Mouse (Mus musculus): ENCODE measurements around the gene Med12l.
A peak's percentile ranks its signal among the peaks of the same experiment; 100 is the strongest.

The Med12l gene

DNA sequence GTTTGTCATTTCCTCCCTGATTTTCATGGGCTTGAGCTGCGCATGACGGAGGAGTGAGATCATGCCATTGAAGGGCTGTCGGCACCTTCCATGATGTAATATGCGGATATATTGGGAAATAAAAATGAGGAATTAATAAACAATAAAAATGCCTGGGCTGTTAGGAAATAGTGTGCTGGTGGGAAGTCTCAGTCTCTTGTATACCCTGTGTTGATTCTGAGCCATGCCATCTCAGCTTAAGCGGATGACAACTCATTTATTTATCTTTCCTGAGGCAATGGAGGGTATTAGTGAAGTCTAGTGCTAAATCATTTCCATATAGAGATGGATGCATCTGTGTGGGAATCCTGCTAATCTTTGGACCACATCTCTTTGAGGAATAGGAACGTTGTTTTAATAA, 242.4 kb downstream of the Med12l start:
- DNase-seq (ENCODE audit: low spot score) = no peak

DNA sequence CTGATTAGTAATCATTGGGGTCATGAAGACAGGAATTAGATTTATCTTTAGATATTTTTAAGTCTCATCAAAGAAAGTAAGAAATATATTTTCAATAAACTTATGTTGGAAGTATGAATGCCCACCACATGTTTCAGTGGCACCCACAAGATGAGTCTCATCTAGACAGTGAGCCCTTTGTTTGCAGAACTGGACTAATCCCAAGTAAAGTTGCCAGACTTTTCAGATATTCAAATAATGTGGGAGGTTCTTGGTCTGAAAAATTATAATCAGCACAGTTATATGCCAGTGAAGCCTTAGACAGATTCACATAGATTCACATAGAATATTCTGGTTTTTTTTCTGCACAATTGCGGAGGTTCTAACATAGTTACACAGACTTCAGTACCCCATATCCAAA, 244.8 kb downstream of the Med12l start:
- DNase-seq (ENCODE audit: low spot score) = no peak

DNA sequence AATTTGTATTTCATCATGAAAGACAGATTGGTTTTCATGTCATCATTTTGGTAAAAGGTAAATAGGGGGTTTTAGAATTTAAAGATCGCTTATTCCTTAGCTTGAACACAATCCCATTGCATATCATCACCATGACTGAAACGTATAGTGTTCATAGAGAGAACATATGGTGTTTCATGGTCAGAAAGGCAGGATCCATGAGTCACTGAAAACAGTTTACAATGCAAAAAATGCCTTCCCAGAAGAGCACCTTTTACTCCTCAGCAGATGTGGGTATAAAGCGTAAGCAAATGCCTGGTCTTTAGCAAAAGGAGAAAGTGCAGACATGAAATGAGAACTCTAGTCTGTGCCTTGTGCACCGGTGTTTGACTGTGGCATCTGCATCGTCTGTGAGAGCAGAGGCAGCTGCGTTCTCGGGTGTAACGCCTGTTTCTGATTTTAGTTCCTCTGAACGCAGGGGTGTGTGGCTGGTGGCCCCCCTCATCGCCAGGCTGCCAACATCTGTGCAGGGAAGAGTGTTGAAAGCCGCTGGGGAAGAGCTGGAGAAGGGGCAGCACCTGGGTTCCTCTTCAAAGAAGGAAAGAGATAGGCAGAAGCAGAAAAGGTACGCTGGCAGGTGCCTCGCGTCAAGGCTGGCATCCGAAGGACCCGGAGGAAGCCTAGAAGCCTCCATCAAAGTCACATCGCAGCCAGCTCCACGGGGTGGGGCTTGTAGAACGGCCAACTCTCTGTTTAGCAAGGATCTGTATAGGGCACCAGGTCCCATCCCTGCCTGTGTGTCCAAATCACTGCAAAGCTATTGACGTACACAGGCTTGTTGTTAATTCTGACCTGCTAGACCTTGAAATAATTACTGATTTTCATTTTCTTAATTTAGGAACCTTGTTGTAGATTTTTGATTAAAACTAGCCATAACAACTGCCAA, 252.4 kb downstream of the Med12l start:
- no peak for DNase-seq (ENCODE audit: low spot score)

DNA sequence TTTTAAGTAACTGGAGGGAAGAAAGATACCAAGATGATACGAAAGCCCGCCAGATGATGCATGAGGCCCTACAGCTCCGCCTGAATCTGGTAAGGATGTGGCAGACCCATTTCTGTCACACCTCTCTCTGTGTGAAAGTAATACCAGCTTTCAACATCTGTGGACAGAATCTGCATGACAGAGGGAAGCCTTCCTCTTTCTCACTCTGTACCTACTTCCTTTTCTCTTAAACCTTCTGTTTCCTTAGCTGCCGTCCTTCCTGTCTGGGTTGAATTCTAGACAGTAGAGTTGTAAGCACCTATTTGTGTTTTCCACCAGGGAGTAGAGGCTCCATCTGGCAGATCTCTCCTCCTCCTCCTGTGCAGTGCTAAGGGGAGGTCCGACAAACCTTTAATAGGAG, 255.1 kb downstream of the Med12l start:
- peak; percentile 43 for DNase-seq (ENCODE audit: low spot score)

DNA sequence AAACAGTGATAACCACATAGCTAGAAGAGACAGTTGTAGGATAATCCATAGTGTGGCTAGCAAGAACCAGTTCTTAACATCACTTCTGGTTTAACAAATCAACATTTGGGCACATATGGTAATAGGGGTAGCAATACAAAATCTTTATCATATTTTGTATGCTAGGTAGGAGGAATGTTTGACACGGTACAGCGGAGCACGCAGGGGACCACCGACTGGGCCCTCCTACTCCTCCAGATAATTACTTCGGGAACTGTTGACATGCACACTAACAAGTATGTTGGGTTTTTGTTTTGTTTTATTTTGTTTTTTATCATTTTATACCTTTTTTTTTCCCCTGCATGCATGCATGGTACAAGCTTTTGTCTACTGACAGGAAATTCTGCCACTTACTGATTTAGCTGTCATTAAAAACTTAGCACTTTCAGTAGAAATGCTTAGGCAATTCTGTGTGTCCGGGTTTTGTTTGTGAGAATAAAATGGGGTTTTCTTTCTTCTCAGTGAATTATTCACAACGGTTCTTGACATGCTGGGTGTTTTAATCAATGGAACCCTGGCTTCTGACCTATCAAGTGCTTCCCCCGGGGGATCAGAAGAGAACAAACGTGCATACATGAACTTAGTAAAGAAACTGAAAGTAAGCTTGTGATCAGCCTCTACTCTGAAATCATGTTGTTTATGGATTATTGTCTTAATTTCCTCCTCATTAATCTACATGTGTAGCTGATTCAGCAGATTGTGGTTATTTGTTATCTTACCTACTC, 256.3 kb downstream of the Med12l start:
- no peak for DNase-seq (ENCODE audit: low spot score)

DNA sequence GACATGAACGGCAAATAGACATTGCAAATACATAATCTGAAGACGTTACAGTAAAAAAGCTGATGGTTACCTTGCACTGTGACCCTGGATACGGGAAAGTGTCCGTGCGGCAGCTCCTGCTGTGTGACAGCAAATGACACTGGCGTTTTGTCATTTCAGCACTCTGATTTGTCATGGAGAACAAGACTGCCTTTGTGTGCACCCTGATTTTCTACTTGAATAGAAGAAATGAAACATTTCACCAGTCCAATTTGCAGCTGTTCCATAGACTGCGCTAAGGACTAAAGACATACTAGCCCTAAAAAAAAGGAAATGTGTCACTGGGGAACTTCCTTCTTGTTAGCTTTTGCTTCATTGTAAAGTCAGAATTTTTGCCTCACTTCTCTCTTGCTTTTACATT, 257.1 kb downstream of the Med12l start, which contains the start of gene P2ry12:
TSS of gene P2ry12 (minus strand) at position 168 of the 400 bp plus-strand sequence.
- no peak for DNase-seq (ENCODE audit: low spot score)

DNA sequence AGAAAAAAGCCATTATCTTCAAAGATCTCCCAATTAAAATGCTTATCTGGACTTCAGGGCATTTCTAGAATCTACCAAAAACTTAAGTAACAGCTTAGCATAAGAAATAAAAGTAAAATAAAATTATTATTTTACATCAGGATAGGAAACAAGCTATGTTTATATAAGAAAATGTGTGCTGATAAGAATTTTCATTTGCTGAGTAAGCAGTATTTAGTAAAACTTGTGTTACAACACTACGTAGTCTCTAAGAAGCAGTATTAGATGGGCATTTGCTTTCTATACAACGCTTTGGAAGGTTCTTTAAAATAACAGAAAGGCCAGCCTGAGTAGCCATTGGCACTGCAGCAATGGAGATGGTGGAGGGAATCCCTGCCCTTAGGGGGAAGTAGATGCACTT, 257.8 kb downstream of the Med12l start:
- no peak for DNase-seq (ENCODE audit: low spot score)

DNA sequence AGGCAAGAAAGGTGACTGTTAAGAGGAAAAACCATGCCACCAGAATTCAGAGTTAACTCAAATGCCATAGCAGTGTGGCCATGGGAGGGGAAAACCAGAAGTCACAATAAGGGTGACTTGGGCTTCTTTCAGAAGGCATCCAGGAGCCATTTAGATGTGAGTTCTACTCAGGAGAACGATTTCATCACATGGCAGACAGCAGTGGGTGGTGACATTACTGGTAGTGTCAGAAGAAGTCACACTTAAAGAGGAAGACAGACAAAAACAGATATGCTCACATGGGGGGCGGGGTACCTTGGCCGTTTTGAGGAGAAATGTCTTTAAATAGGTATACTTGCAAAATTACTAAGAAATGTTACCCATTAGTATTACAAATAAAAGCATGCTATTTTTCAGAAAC, 258.4 kb downstream of the Med12l start:
- DNase-seq (ENCODE audit: low spot score) = no peak

DNA sequence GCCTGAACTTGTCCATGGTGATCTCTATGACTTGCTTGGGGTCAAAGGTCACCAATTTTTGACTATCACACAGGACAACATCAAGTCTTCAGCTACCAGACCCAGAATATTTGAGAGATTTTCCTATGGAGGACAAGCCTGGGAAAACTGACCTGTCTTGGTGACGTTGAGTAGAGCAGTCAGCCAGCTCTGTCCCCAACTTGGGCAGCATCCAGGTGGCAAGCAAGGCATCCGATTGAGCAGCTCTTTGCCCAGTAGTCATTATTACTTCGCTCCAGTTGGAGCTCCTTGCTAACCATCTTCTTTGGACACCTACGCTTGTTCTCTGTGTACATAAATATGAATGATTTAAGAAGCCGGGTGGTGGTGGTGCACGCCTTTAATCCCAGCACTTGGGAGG, 265.2 kb downstream of the Med12l start:
- DNase-seq (ENCODE audit: low spot score) = no peak

DNA sequence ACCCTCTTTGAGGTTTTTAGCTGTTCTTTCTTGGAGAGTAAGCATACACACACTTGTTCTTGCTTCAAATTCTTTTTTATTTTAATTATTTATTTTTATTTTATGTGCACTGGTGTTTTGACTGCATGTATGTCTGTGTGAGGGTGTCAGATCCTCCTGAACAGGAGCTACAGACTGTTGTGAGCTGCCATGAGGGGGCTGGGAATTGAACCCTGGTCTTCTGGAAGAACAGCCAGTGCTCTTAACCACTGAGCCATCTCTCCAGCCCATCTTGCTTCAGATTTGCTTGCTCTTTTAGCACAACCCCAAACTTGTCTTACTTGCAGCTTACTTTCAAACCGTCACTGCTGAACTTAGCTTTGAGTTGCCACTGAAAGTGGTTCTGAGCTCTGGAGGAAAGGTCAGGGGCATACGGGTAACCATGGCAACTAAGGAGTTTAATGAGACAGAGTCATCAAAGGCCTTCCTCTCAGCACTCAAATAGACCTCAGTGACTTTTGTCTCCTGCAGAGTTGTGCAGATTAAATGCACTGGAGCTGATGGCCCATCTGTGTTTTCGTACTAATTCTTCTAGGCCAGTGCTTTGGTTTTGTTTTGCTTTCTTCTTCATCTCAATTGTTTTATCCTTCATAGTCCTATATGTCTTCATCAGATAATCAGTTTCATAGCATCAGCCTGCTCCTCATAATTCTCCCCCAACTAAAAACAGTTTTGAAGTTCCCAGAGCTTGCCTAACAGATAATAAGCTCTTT, 272.1 kb downstream of the Med12l start:
- DNase-seq (ENCODE audit: low spot score) = no peak

DNA sequence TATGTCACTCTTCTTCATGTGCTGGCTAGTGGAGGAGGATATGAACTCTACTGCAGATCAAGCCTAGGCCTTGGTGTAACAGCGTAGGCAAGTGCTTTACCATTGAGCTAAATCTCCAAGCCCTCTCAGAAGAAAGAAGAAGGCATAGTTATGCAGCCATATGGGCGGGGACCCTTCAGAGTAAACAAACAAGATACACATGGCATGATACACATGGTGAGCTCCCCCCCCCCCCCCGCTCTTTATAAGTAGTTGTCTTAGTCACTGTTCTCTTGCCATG, 272.6 kb downstream of the Med12l start:
- no peak for DNase-seq (ENCODE audit: low spot score)

DNA sequence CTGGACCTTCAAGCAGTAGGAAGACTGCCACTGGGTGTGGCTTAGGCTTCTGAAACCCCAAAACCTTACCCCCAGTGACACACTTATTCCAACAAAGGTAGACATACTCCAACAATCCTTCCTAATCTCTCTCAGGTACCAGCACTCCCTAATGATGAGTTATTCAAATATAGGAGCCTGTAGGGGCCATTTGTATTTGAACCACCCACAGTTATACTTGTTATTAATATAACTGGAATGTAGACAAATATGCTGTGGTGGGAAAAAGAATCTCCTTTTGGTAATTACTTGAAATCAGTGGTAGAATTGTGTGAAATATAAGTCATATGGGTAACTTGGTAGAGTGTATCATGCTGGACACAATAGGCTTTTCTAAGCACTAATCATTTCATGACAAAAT, 273.0 kb downstream of the Med12l start:
- DNase-seq (ENCODE audit: low spot score) = no peak

DNA sequence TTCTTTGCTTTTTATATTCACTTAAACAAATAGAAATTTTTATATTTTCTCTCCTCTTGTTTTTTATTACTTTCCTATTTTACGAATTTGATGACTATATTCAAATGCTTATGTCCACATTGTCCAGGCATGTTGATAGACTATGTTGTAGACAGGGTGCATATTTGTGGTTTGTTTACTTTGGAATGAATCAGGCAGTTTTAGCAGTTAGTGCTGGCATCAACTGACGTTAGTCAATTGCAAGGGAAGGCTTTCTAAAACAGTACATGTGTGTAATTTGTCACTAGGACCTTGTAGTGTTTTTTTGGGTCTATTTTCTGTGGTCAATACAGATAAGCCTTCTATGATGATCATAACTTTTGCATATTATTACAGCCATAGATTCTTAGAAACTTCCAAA, 284.9 kb downstream of the Med12l start:
- DNase-seq (ENCODE audit: low spot score) = no peak

DNA sequence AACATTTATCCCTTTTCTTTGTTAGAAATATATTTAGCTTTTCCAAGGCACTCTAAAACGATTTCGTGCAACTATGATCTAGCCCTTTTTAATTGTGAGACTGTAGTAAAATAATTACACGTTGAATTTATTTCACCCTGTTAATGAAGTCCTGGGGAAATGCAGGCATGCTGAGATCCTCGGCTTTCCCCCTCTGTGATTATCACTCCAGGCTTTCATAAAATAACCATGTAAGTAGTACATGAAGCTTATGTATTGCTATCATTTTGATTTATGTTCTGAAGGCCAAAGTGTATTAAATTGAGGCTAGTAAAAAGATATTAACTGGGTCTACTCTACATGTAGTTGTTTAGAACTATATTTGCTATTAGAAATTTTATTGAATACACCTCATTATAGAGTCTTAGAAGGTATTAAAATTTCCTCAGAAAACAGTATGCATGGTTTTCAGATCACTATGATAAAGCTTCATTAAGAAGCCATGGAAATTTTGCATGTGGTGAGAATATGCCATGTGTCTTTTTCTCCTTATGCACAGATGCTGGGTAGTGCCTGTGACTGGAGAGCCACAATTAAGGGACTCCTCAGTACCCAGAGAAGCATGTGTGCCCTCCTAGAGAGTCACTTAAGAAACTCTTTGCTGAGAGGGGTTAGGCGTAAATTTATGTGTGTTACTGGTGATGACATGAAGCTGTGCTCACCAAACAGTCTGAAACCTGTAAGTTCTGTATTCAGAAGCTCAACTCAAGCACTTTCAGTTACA, 288.0 kb downstream of the Med12l start:
- no peak for DNase-seq (ENCODE audit: low spot score)

DNA sequence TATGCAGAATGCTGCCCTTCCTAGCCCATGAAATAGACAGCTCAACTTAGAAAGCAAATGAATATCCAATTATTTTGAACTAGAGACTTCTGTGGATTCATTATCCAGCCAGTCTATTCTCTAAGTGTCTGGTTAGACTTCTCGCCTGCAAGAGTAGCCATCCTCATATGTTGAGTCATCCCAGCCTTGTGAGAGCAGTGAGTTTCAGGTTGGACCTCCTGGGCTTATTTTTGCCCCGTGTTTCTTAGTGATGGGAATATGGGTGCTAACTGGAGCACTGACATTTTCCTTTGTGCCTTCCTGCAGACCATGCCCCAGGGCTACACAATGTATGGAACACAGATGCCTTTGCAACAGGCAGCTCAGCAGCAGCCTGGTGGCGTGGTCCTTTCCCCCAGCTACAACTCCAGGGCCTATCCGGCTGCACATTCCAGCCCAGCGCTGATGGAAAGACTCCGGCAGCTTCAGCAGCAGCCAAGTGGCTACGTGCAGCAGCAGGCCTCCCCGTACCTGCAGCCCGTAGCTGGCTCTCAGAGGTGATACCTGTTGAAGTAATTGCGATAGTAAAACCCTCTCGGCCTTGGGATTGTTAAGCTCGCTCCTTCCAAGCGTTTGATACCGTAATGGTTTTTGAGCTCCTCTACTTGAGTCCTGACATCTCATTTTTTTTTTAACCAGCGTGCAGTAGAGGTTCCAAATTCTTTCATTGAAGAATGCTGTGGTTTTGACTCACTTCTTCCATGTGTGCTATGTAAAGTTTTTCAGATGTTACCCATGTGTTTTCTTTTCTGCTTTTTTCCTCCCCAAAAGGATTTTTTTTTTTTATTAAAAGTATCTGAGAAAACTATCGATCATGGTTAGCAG, 290.3 kb downstream of the Med12l start:
- DNase-seq (ENCODE audit: low spot score) = no peak

DNA sequence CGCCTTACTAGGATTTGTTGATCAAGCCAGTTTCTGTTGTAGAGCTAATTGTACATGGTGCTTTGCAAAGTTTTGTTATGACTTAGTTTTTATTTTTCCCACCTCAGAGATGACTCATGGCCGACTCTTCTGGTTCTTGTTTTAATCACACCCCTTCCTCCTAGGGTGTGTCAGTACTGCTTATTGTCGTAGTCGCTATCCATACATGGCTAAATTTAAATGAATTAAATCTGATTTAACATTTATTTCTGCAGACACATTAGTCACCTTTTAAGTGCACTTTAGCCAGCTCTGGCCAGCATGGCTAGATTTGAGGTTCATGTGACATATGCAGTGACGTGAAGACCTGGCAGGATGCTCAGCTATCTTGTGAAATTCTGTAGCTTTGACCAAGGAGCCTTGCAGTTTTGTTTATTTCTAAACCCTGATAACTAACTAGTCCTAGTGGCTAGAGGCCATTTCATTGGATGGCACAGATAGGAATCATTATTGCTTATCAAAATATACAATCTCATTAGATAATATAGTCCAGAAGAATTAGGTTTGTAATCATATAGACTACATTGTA, 291.0 kb downstream of the Med12l start:
- no peak for DNase-seq (ENCODE audit: low spot score)

DNA sequence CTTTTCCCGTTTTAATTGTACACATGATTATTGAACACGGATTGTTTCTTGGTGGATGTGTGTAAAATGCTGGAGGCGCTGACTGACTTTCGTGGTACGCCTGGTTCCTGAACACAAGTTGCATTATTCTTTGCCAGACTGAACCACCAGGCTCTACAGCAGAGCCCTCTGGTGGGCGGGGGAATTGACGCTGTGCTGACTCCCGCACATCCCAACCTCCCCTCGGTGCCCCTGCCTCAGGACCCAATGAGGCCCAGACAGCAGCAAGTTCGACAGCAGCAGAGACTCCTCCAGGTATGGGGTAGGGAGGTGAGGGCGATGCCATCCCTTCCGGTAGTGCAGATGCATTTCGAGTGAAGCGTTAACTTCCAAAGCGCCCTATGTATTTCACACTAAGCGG, 292.0 kb downstream of the Med12l start:
- no peak for DNase-seq (ENCODE audit: low spot score)

DNA sequence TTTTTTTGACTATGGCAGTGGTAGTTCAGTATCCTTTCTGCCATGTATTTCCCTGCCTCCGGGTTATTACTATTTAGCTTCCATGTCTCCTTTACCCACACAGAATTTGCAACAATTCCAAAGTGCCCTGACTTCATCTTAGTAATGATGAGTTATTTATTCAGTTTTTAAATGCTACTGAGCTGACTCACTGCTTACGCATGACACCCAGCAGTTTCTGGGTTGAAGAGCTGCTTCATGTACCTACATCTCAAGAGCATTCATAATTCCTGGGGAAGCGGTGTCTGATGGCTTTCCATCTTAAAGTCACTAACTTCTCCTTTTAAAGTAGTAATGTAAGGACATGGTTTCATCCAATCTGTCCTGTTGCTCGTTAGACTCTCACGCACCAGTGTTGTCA, 299.3 kb downstream of the Med12l start:
- DNase-seq (ENCODE audit: low spot score) = peak; percentile 1

DNA sequence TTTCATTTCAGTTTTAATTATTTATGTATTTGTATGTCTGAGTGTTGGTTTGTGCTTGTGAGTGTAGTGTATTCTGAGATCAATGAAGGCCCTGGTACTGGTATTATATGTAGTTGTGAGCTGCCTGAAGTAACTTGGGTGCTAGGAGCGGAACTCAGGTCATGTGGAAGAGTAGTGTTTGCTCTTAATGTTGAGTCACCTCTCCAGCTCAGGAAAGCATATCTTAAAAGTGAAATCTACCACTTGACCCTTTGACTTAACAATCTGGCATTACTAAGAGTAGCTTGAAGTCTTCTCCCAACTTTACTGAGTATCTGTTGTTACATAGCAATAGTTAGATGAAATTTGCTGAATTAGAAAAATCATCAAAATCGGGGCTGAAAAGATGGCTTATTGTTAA, 299.9 kb downstream of the Med12l start:
- DNase-seq (ENCODE audit: low spot score) = no peak

DNA sequence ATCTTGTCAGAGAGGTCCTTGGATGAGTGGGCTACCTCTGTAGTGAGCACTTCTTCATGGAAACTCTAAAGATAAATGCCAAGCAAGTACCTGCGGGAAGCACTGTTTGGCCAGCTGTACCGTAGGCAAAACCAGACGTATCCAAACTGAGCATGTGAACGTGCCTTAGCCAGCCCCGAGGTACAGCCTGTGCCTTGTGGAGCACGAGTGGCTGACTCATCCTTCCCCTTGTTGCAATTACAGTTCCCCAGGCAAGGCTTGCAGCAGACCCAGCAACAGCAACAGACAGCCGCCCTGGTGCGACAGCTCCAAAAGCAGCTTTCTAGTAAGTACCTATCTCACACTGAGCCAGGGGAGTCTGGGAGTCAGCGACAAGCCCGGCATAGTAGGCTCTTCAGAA, 307.0 kb downstream of the Med12l start:
- DNase-seq (ENCODE audit: low spot score) = peak; percentile 75

DNA sequence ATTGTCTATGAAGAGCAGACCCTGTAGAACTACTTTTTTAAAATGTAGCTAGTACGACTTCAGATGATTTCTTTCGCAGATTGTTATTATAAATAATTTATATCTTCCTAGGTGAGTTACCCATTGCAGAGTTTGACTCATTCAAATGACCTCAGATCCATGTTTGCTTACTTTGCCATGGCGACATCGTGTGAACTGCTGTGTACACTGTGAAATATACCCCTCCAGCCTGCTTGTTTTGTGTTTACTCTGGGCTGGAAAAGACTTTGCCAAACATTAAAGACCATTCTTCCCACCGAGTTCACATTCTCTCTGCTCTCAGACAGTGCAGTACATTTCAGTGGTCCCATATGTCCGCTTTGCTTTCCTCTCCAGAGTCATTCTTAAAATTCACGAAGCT, 310.5 kb downstream of the Med12l start:
- DNase-seq (ENCODE audit: low spot score) = no peak
